Mouse (Mus musculus): ENCODE data around the gene Scaf4.

The Scaf4 gene

GRCm38 (mm10) chr16:90202140-90202539 lies 82.2 kb downstream of the Scaf4 start:
- no peak for DNase-seq (ENCODE audit: low spot score in 2 of 2)

GRCm38 (mm10) chr16:90199174-90199573 lies 85.1 kb downstream of the Scaf4 start:
- DNase-seq (ENCODE audit: low spot score in 2 of 2) = no peak

DNA sequence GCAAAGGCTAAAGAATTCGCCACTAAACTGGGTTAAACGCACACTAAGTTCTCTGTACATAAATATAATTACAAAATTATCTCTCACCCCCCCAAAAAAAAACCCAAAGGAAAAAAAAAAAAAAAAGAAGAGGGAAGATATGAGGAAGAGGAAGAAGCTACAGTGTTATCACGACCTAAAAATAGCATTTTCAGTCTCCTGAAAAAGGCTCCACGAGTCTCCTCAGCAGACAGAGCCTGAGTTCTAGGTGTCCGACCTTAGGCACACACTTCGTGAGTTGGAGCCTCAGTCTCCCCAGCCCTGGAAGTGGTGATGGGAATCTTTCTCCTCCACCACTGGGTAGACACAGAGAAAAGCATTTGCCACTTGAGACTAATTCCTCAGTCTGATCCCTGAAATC lies 85.7 kb downstream of the Scaf4 start:
- DNase-seq (ENCODE audit: low spot score in 2 of 2) = no peak

GRCm38 (mm10) chr16:90197337-90197973 lies 86.8 kb downstream of the Scaf4 start:
- DNase-seq (ENCODE audit: low spot score in 2 of 2) = peak; percentile 83 to 89

GRCm38 (mm10) chr16:90196688-90197240 lies 87.5 kb downstream of the Scaf4 start:
- DNase-seq (ENCODE audit: low spot score in 2 of 2) = no peak

- DNase-seq (ENCODE audit: low spot score in 2 of 2) = no peak
These were observed 90.6 kb downstream of the Scaf4 start for GRCm38 (mm10) chr16:90193719-90194118.

DNA sequence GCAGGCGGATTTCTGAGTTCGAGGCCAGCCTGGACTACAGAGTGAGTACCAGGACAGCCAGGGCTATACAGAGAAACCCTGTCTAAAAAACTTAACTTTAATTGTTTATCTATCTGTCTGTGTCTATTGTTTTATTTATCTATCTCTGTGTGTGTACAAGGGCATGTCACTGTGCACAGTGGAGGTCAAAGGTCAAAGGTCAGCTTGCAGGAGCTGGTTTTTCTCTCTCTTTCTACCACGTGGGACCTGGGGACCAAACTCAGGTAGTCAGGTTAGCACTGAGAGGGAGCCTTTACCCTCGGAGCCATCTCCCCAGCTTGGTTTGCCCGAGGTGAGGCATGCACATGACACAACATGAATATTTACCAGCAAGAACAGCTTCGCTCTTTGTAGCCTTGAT lies 93.0 kb downstream of the Scaf4 start:
- DNase-seq (ENCODE audit: low spot score in 2 of 2) = no peak

- peak in 1 of 2 experiments; percentile 38 for DNase-seq (ENCODE audit: low spot score in 2 of 2)
These were observed 96.8 kb downstream of the Scaf4 start for GRCm38 (mm10) chr16:90187453-90187852.

GRCm38 (mm10) chr16:90185928-90186588 lies 98.2 kb downstream of the Scaf4 start:
- DNase-seq (ENCODE audit: low spot score in 2 of 2) = peak; percentile 66 to 87

GRCm38 (mm10) chr16:90184135-90184534 lies 100.2 kb downstream of the Scaf4 start:
- no peak for DNase-seq (ENCODE audit: low spot score in 2 of 2)

GRCm38 (mm10) chr16:90181673-90182072 lies 102.6 kb downstream of the Scaf4 start:
- no peak for DNase-seq (ENCODE audit: low spot score in 2 of 2)

- no peak for DNase-seq (ENCODE audit: low spot score in 2 of 2)
These were observed 103.3 kb downstream of the Scaf4 start for GRCm38 (mm10) chr16:90180975-90181374.

- no peak for DNase-seq (ENCODE audit: low spot score in 2 of 2)
These were observed 104.4 kb downstream of the Scaf4 start for GRCm38 (mm10) chr16:90179892-90180291.

- no peak for DNase-seq (ENCODE audit: low spot score in 2 of 2)
These were observed 105.9 kb downstream of the Scaf4 start for GRCm38 (mm10) chr16:90178404-90178803.

DNA sequence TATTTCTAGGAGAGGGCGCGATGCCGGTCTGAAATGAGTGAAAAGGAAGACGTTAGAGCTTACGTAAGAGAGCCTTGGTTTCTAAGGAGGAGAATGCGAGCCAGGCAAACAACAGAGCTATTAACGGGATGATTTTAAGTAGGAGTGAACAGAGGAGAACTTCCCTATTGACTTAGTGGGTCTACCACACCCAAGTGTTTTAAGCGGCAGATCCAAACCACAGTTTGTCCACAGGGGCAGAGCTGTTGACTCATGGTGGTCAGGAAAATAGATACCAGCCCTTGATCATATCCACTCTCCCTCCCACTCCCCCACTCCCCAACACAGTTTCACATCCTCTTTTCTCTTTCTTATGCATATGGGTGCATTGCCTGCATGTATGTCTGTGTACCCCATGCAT lies 106.9 kb downstream of the Scaf4 start:
- DNase-seq (ENCODE audit: low spot score in 2 of 2) = no peak

DNA sequence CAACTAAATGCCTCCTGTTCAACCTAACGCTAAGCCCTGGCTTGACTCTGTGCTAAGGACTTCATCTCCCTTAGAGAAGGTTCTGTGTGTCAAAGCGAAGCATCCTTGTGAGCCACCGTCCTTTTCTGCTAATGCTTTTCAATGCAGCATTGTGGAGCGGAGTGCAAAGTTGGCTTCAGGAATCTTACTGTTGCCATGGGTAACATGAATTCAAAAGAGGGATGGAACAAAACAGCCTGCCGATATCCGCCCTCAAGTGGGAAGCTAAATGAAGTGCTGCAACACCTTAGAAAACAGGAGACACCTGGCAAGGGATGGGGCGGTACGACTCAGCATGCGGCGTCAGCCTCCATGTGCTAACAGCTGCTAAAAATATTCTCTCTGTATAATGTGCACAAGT lies 107.8 kb downstream of the Scaf4 start:
- DNase-seq (ENCODE audit: low spot score in 2 of 2) = no peak
